In the genomic region with DNA sequence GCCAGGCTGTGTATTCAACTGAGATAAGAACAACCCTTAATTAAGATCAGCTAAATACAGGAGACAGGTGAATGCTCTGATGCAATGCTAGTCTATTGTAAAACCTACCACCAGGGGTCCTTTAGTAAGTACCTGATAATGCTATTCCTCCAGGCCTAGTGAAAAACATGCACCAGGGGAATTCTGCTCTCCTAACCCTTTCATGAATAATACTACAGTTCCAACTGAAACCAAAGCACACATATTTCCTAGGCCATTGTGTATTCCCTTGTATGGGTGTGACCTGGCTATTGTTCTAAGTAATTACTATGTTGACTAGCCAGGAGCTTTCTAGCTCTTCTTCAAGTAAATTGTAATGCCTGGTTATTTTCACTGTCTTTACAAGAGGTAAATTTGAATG, we compare ENCODE assay signal across 24 mouse cellular contexts. TPM values are rescaled to one million over a fixed set of nuclear protein-coding genes. Genes with fewer than 3 reads are reported as not detected.
"Had no signal": no experiment of that assay in that cellular context is flagged by ENCODE, and none has a peak within 500 bp of the region (broad histone marks: within the 10 kb centered on the region; RNA-seq: fewer than 3 reads in every experiment).

No protein-coding gene starts in this region.

- H3K9me3 ChIP-seq: lung, embryonic 15.5 days; midbrain, embryonic 13.5 days; midbrain, embryonic 15.5 days; neural tube, embryonic 12.5 days; stomach, embryonic 15.5 days had no signal

- H3K9ac ChIP-seq: liver, postnatal 0 days; lung, embryonic 15.5 days; midbrain, embryonic 13.5 days; midbrain, embryonic 15.5 days; neural tube, embryonic 12.5 days; stomach, embryonic 15.5 days had no signal

- H3K27ac ChIP-seq: lung, embryonic 15.5 days; macrophage; midbrain, embryonic 13.5 days; midbrain, embryonic 15.5 days; neural tube, embryonic 12.5 days; stomach, embryonic 15.5 days; stomach, postnatal 0 days had no signal

- H3K36me3 ChIP-seq: lung, embryonic 15.5 days; midbrain, embryonic 13.5 days; midbrain, embryonic 15.5 days; neural tube, embryonic 12.5 days; stomach, embryonic 15.5 days had no signal

- H3K4me3 ChIP-seq: lung, embryonic 15.5 days; megakaryocyte, embryonic 14.5 days; midbrain, embryonic 13.5 days; midbrain, embryonic 15.5 days; neural tube, embryonic 12.5 days; stomach, embryonic 15.5 days had no signal

- H3K4me1 ChIP-seq: lung, embryonic 15.5 days; megakaryocyte, embryonic 14.5 days; midbrain, embryonic 13.5 days; midbrain, embryonic 15.5 days; neural tube, embryonic 12.5 days; stomach, embryonic 15.5 days had no signal

- DNase-seq: liver, postnatal 0 days; lung, adult 2 months; lung, postnatal 14 days; lung, postnatal 36 days; retina, postnatal 1 day; right cerebral cortex, adult 18-20 months; right cerebral cortex, postnatal 25 days; right cerebral cortex, postnatal 4 days; spleen, adult 18-20 months; thymus, adult 2 months; thymus, postnatal 25 days; thymus, postnatal 4 days had no signal

RNA-seq across cellular contexts. Expression of a gene that starts 11.7 kb away (rescaled TPM):
- total RNA-seq: megakaryocyte progenitor cell, adult 5-6 weeks; midbrain, postnatal 0 days; monocyte, adult 5-6 weeks; neutrophil, adult 5-6 weeks had no signal

RNA-seq across cellular contexts. Expression of a gene that starts 23.5 kb away (rescaled TPM):
- total RNA-seq: megakaryocyte progenitor cell, adult 5-6 weeks; midbrain, postnatal 0 days; monocyte, adult 5-6 weeks; neutrophil, adult 5-6 weeks had no signal

RNA-seq across cellular contexts. Expression of a gene that starts 59.4 kb away (rescaled TPM):
- total RNA-seq: megakaryocyte progenitor cell, adult 5-6 weeks; midbrain, postnatal 0 days; monocyte, adult 5-6 weeks; neutrophil, adult 5-6 weeks had no signal
